Mouse (Mus musculus): ENCODE data around the gene Slc25a34. TPM values are rescaled to one million over a fixed set of nuclear protein-coding genes. Genes with fewer than 3 reads are reported as not detected.

The Slc25a34 gene
- polyA plus RNA-seq, 1 experiment from 2014 or later = not detected

GRCm38 (mm10) chr4:141618565-141619243 lies 4.9 kb downstream of the Slc25a34 start, which contains the start of gene Tmem82:
TSS of gene Tmem82 (minus strand) at chr4:141618633.
- Histone ChIP-seq H3K9ac (ENCODE audit: low read length) (peak within 1 kb of the TSS; percentile 45), H3K27me3 (ENCODE audit: control insufficient read depth, insufficient read depth, low read length) (no peaks in the 10 kb centered on the region), H3K4me2 (ENCODE audit: low read depth, severe bottlenecking) (peak within 1 kb of the TSS; percentile 51), H3K27ac (replicated peaks; ENCODE audit: low read depth, low read length) (no peak within 1 kb of the TSS), H3K4me1 (ENCODE audit: control insufficient read depth, insufficient read depth, low read length) (peaks cover 9% of the 10 kb centered on the region; the same call in 1 of the 2 replicates), H3K4me3 (ENCODE audit: low read depth, low read length) (peak within 1 kb of the TSS; percentile 20), H3K9me3 (ENCODE audit: control insufficient read depth, low read length) (no peaks in the 10 kb centered on the region), H3K36me3 (ENCODE audit: control insufficient read depth, insufficient read depth, low read length) (no peaks in the 10 kb centered on the region; the same call in 1 of the 2 replicates)
- 32% methylated on average over 20 of the region's 20 CpGs for WGBS
- DNase-seq (ENCODE audit: low spot score) (peak; percentile 68), ATAC-seq (ENCODE audit: insufficient number of reproducible peaks, low FRiP score, low TSS enrichment, low read depth) (no peak)

GRCm38 (mm10) chr4:141617863-141618564 lies 5.6 kb downstream of the Slc25a34 start:
- H3K36me3 ChIP-seq (ENCODE audit: control insufficient read depth, insufficient read depth, low read length) = no peaks in the 10 kb centered on the region; the same call in 1 of the 2 replicates

GRCm38 (mm10) chr4:141617299-141617698 lies 6.3 kb downstream of the Slc25a34 start:
- H3K36me3 ChIP-seq (ENCODE audit: control insufficient read depth, insufficient read depth, low read length) = no peaks in the 10 kb centered on the region; the same call in 1 of the 2 replicates
- H3K27ac ChIP-seq (replicated peaks; ENCODE audit: low read depth, low read length) = no peak overlapping the region
- H3K4me2 ChIP-seq (ENCODE audit: low read depth, severe bottlenecking) = peak overlapping the region; percentile 51
- peaks cover 9% of the 10 kb centered on the region; the same call in 1 of the 2 replicates for H3K4me1 ChIP-seq (ENCODE audit: control insufficient read depth, insufficient read depth, low read length)
- peak; percentile 80 for DNase-seq (ENCODE audit: low spot score)
- H3K9me3 ChIP-seq (ENCODE audit: control insufficient read depth, low read length) = no peaks in the 10 kb centered on the region
- H3K9ac ChIP-seq (ENCODE audit: low read length) = peak overlapping the region; percentile 45
- ATAC-seq (ENCODE audit: insufficient number of reproducible peaks, low FRiP score, low TSS enrichment, low read depth) = no peak
- H3K27me3 ChIP-seq (ENCODE audit: control insufficient read depth, insufficient read depth, low read length) = no peaks in the 10 kb centered on the region
- WGBS = 3% methylated on average over 20 of the region's 20 CpGs
- H3K4me3 ChIP-seq (ENCODE audit: low read depth, low read length) = peak overlapping the region; percentile 20

More at GRCm38 (mm10) chr4:141617863-141618564, 5.6 kb downstream of the Slc25a34 start:
- peak overlapping the region; percentile 45; the same call in 1 of the 2 replicates for H3K9ac ChIP-seq (ENCODE audit: low read length)
- no peaks in the 10 kb centered on the region for H3K27me3 ChIP-seq (ENCODE audit: control insufficient read depth, insufficient read depth, low read length)
- no peaks in the 10 kb centered on the region for H3K9me3 ChIP-seq (ENCODE audit: control insufficient read depth, low read length)
- ATAC-seq (ENCODE audit: insufficient number of reproducible peaks, low FRiP score, low TSS enrichment, low read depth) (no peak), DNase-seq (ENCODE audit: low spot score) (peak; percentile 53)
- peak overlapping the region; percentile 20 for H3K4me3 ChIP-seq (ENCODE audit: low read depth, low read length)
- 12% methylated on average over 21 of the region's 22 CpGs for WGBS
- H3K4me2 ChIP-seq (ENCODE audit: low read depth, severe bottlenecking) = peak overlapping the region; percentile 51
- H3K4me1 ChIP-seq (ENCODE audit: control insufficient read depth, insufficient read depth, low read length) = peaks cover 9% of the 10 kb centered on the region; the same call in 1 of the 2 replicates
- H3K27ac ChIP-seq (replicated peaks; ENCODE audit: low read depth, low read length) = no peak overlapping the region

- DNase-seq (ENCODE audit: low spot score) (no peak), ATAC-seq (ENCODE audit: insufficient number of reproducible peaks, low FRiP score, low TSS enrichment, low read depth) (no peak)
- Histone ChIP-seq H3K27ac (replicated peaks; ENCODE audit: low read depth, low read length) (no peak overlapping the region), H3K4me2 (ENCODE audit: low read depth, severe bottlenecking) (no peak overlapping the region), H3K4me1 (ENCODE audit: control insufficient read depth, insufficient read depth, low read length) (peaks cover 9% of the 10 kb centered on the region; the same call in 1 of the 2 replicates), H3K27me3 (ENCODE audit: control insufficient read depth, insufficient read depth, low read length) (no peaks in the 10 kb centered on the region), H3K36me3 (ENCODE audit: control insufficient read depth, insufficient read depth, low read length) (no peaks in the 10 kb centered on the region; the same call in 1 of the 2 replicates), H3K9me3 (ENCODE audit: control insufficient read depth, low read length) (no peaks in the 10 kb centered on the region), H3K9ac (ENCODE audit: low read length) (no peak overlapping the region), H3K4me3 (ENCODE audit: low read depth, low read length) (no peak overlapping the region)
- 78% methylated on average over 6 of the region's 6 CpGs for WGBS
Measured at GRCm38 (mm10) chr4:141616811-141617210, 6.8 kb downstream of the Slc25a34 start.

GRCm38 (mm10) chr4:141614946-141615345 lies 8.7 kb downstream of the Slc25a34 start:
- Histone ChIP-seq H3K9me3 (ENCODE audit: control insufficient read depth, low read length) (no peaks in the 10 kb centered on the region), H3K36me3 (ENCODE audit: control insufficient read depth, insufficient read depth, low read length) (no peaks in the 10 kb centered on the region; the same call in 1 of the 2 replicates), H3K4me3 (ENCODE audit: low read depth, low read length) (no peak overlapping the region), H3K27ac (replicated peaks; ENCODE audit: low read depth, low read length) (no peak overlapping the region), H3K9ac (ENCODE audit: low read length) (no peak overlapping the region), H3K27me3 (ENCODE audit: control insufficient read depth, insufficient read depth, low read length) (no peaks in the 10 kb centered on the region), H3K4me2 (ENCODE audit: low read depth, severe bottlenecking) (no peak overlapping the region), H3K4me1 (ENCODE audit: control insufficient read depth, insufficient read depth, low read length) (peaks cover 9% of the 10 kb centered on the region; the same call in 1 of the 2 replicates)
- no peak for ATAC-seq (ENCODE audit: insufficient number of reproducible peaks, low FRiP score, low TSS enrichment, low read depth)
- DNase-seq (ENCODE audit: low spot score) = no peak
- WGBS = 82% methylated on average over 14 of the region's 14 CpGs

GRCm38 (mm10) chr4:141609538-141609937 lies 14.1 kb downstream of the Slc25a34 start:
- ATAC-seq (ENCODE audit: insufficient number of reproducible peaks, low FRiP score, low TSS enrichment, low read depth) (no peak), DNase-seq (ENCODE audit: low spot score) (no peak)
- Histone ChIP-seq H3K4me1 (ENCODE audit: control insufficient read depth, insufficient read depth, low read length) (no peaks in the 10 kb centered on the region), H3K27ac (replicated peaks; ENCODE audit: low read depth, low read length) (no peak overlapping the region), H3K27me3 (ENCODE audit: control insufficient read depth, insufficient read depth, low read length) (no peaks in the 10 kb centered on the region), H3K9ac (ENCODE audit: low read length) (no peak overlapping the region), H3K4me2 (ENCODE audit: low read depth, severe bottlenecking) (no peak overlapping the region), H3K4me3 (ENCODE audit: low read depth, low read length) (no peak overlapping the region), H3K9me3 (ENCODE audit: control insufficient read depth, low read length) (no peaks in the 10 kb centered on the region), H3K36me3 (ENCODE audit: control insufficient read depth, insufficient read depth, low read length) (no peaks in the 10 kb centered on the region)
- 83% methylated on average over 6 of the region's 6 CpGs for WGBS

- Histone ChIP-seq H3K27ac (replicated peaks; ENCODE audit: low read depth, low read length) (no peak within 1 kb of the TSS), H3K36me3 (ENCODE audit: control insufficient read depth, insufficient read depth, low read length) (no peaks in the 10 kb centered on the region), H3K4me1 (ENCODE audit: control insufficient read depth, insufficient read depth, low read length) (no peaks in the 10 kb centered on the region), H3K4me3 (ENCODE audit: low read depth, low read length) (no peak within 1 kb of the TSS), H3K27me3 (ENCODE audit: control insufficient read depth, insufficient read depth, low read length) (no peaks in the 10 kb centered on the region), H3K9ac (ENCODE audit: low read length) (no peak within 1 kb of the TSS), H3K4me2 (ENCODE audit: low read depth, severe bottlenecking) (no peak within 1 kb of the TSS), H3K9me3 (ENCODE audit: control insufficient read depth, low read length) (no peaks in the 10 kb centered on the region)
- no peak for DNase-seq (ENCODE audit: low spot score)
- 84% methylated on average over 11 of the region's 11 CpGs for WGBS
- ATAC-seq (ENCODE audit: insufficient number of reproducible peaks, low FRiP score, low TSS enrichment, low read depth) = no peak
Measured at GRCm38 (mm10) chr4:141605861-141606260, 17.8 kb downstream of the Slc25a34 start, which contains the start of gene Fblim1. TSS of gene Fblim1 (minus strand) at chr4:141606096.

- no peak for ATAC-seq (ENCODE audit: insufficient number of reproducible peaks, low FRiP score, low TSS enrichment, low read depth)
- no peak overlapping the region for H3K9ac ChIP-seq (ENCODE audit: low read length)
- no peaks in the 10 kb centered on the region for H3K4me1 ChIP-seq (ENCODE audit: control insufficient read depth, insufficient read depth, low read length)
- WGBS = 87% methylated on average over 5 of the region's 5 CpGs
- H3K4me2 ChIP-seq (ENCODE audit: low read depth, severe bottlenecking) = no peak overlapping the region
- H3K27ac ChIP-seq (replicated peaks; ENCODE audit: low read depth, low read length) = no peak overlapping the region
- no peaks in the 10 kb centered on the region for H3K36me3 ChIP-seq (ENCODE audit: control insufficient read depth, insufficient read depth, low read length)
- H3K9me3 ChIP-seq (ENCODE audit: control insufficient read depth, low read length) = no peaks in the 10 kb centered on the region
- no peak for DNase-seq (ENCODE audit: low spot score)
- H3K4me3 ChIP-seq (ENCODE audit: low read depth, low read length) = no peak overlapping the region
- no peaks in the 10 kb centered on the region for H3K27me3 ChIP-seq (ENCODE audit: control insufficient read depth, insufficient read depth, low read length)
Measured at GRCm38 (mm10) chr4:141605421-141605820, 18.2 kb downstream of the Slc25a34 start.
